Mouse (Mus musculus): ENCODE results near the gene Asb8.

Asb8 gene

DNA sequence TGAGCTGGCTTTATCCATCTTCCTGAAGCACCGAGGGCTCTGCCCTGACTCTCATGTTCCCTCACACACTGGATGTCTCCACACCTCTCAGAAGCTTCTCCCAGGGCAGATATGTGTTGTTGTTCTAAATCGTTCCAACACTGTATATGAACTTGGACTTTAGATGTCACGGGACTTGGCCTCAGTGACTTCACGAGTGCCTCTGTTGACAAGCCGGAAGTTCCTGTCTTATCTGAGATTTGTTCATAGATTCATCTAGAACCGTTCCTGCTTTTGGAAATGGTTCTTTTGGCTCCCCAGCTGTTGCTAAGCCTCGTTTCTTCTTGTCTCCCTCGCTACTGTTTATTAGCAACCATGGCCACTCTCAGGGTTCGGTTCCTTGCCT is 49.7 kb downstream of the Asb8 start:
- DNase-seq (ENCODE audit: extremely low spot score), result no peak

DNA sequence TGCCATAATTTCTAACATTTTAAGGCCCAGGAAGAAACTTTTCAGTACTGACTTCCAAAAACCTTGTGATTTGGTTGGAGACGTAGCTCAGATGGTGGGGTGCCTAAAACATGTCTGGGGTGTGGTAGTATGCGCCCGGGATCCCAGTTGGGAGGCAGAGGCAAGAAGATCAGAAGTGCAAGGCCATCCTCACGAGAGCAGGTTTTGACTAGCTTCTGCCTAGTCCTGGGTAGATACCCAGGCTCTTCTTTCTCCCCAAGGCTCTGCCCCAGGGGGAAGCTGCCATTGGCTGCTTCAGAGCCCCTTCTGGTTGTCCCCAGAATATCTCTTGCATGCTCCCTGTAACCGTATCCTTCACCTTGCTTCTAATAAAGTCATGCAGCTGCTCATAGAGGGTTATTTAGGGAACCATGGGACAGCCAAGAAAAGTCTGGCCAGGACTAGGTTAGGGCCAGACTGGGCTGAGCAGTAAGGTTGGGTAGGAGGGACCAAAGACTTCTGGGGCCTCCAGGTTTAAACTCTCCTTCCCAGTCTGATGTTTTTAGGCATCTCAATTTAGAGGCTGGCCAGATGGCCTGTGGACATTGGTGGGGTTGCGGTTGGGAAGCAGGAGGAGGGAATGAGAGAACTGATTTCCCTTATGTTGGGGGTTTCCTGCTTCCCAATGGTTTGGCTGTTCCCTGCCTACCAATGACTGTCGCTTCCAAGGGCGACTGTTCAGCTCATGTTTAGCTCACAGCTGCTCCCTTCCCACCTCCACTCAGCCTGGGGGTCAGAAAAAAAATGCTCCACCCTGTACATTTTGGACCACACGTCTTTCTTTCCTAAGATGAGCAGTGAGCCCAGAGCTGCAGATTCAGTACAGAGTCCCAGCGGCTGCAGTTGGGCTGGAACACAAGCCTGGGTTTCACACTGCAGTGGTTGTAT is 50.3 kb downstream of the Asb8 start:
- no peak for DNase-seq (ENCODE audit: extremely low spot score)

DNA sequence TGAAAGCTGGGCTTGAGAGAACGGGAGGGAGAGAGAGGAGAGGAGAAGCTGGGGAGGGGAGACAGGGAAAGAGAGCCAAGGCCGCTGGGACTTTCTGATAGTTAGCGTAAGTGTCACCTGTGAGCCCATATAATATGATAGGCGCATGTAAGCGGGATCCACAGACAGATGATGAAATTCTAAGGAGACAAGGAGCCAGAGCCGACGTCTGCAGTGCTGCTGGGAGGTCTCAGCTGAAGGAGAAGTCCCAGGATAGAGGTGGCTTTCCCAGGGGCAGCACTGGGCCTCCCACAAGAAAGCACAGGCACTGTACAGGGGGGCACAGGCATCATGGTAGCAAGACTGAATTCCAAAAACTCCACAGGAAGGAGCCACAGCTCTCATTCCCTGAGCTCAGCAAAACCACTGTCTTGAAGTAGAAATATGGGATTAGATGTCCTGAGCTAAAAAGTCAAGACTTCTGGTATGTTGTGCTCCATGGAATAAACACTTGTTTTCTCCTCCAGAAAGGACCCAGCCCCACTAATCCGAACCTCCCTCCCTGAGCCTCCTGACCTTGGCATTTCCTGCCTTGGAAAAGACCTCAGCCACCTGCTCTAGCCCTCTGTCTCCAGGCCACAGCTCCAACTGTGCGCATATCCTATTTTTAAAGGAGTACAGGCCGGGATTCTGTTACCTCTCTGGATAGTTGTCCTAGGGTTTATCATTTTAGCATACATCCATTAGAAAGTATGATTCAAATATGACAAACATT is 51.1 kb downstream of the Asb8 start:
- DNase-seq (ENCODE audit: extremely low spot score), result no peak

DNA sequence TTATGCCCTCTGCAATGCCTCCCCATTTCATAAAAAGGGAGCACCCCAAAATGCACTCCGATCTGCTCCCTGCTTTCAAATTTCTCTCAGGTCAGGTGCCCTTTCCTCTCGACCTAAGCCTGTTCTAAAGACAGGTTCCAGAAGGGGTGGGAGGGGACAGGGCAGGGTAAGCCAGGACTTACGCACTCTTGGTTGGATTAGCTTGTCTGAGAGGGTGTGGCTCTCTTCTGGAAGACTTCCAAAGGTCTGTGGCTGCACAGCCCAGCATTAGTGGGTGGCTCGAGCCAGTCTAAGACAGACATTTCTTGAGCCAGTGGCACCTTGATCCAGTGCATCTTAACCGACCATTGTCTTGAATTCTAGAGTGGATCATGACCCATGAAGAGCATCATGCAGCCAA is 53.6 kb downstream of the Asb8 start:
- DNase-seq (ENCODE audit: extremely low spot score), result no peak

DNA sequence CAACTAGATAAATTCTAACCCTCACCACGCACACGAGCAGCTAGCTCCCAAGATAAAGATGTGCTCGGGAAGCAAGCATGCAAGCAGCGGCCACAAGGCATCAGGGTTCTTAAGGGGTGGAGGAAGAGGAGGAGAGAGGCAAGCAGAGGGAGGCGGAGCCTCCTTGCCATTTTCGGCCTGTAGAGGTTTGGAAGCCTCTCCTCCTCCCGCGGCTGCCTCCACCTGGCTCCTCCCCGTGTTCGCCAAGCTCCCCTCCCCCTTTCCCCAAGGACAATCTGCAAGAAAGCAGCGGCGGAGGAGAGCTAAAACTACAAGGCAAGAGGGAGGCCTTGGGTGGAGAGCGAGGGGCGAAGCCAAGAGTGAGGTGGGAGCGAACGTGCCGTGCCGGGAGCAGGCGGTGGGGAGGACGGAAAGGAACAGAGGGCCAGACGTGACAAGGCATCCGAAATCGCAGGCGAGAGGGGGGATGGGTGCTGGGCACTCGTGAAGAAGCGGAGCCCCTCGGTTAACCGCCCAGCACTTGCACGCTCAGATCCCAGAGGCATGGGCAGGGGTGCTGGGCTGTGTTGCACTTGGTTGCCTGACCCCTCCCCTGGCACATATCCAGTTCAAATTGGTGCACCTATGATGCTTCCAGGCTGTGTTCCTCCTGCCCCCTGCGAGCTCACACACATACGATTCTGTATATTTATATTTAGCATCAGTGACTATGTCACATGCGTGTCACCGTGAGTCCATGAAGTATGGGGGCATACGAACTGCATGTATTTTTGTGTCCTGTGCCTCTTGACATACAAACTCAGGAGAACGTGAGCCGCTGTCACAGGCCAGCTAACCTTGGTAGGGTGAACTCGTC is 56.9 kb downstream of the Asb8 start:
- DNase-seq (ENCODE audit: extremely low spot score), result peak; percentile 89

DNA sequence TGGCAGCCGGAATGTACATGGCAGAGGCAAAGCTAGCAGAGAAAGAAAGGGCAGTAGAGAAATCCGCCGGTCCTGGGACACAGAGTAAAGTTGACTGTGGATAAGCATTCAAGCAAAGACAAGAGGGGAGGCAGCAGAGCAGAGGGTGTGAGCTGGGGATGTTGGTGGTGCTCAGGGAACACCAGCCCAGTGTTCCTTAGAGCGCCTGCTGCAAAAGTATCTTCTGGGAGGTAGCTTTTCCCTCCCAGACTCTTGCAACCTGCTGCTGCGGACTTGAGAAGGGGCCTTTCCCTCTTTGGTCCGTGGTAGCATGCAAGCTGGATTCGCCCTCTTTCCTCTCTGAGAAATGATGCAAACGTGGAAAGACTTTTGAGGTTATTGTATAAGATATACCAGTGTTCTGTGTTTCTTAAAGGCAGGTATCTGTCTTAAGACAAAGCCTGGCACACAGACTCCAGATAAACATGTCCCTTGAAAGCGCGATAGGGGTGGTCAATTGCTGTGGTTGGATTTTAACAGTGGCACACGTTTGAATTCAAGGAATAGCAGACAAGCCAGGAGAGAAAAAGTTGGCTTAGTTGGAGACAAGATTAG is 57.6 kb downstream of the Asb8 start:
- no peak for DNase-seq (ENCODE audit: extremely low spot score)

DNA sequence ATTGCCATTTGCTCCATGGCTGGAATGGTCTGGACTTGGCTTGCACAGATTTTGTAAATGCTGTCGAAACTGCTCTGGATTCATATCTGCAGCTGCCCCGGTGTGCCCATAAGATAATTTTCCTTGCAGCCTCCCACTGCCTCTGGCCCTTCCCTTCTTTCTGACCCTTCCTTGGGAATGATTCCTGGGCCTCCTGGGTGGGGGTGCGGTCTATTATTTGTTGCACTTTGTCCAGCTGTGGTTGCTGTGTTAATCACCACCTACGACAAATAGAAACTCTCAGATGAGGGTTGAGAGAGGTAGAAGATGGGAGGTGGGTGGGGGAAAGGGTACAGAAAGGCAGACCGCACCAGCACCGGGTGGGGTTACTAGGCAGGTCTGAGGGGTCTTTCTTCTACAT is 58.2 kb downstream of the Asb8 start:
- DNase-seq (ENCODE audit: extremely low spot score), result no peak

DNA sequence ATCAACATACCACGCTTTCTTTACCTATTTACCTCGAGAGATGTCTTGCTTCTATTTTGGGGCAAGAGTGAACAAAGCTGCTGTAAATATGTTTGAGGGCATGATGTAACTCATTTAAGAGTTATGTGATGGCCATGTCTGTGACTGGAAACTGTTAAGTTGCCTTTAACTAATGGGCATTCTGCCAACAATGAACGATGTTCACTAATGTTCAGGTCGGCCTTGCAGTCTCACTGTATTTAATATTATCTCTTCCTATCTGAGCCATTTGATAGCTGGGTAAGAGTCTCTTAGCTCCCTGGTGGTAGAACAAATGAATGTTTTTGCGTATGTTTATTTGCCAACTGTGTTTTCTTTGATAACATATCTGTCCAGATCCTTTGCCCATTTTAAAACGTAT is 58.9 kb downstream of the Asb8 start:
- no peak for DNase-seq (ENCODE audit: extremely low spot score)

DNA sequence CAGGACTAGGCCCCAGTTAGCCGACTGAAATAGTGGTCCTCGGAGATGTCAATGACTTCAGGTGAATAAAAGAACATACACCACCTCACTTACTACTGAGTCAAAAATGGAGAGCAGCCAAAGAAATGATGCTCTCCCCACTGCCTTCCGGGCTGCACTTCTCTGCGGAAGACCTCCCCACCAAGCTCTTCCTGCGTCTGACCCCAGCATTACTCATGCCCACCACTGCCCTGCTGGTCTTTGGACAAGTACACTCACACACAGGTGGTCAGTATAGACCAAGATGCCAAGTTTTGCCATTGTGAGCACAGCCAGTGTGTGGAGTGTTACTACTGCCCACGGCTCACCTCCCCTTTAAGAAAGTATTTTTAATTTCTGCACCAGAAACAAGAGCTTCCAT is 63.0 kb downstream of the Asb8 start:
- no peak for DNase-seq (ENCODE audit: extremely low spot score)

DNA sequence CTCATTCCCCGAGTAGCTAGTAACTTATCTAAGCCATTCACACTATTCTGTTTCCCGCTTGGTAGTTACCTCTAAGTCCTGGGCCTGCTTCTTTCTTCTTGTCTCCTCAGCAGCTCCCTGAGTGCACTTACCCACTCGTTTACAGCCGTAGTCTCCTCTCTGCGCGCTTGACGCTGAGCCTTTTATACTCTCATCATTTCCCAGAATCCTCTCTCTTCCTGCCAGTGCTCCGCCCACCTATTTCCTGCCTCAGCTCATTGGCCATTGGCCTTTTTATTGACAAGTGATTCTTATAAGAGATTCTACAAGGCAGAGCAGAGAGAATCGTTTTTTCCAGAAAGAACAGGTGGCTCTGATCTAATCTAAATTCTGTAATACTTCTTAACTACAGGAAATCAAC is 66.9 kb downstream of the Asb8 start:
- DNase-seq (ENCODE audit: extremely low spot score), result no peak

DNA sequence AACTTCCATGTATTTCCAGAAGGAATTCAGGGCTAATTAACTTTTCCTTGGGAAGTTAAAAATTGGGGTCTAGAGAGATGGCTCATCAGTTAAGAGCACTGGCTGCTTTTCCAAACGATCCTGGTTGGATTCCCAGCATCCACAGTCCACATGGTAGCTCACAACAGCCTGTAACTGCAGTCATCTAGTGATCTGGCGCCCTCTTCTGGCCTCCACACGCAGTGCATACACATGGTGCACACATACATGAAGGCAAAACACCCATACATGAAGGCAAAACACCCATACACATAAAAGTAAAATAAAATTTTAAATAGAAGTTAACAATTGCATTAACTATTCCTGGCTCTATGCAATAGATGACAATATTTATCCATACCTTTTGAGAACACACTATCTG is 68.5 kb downstream of the Asb8 start:
- no peak for DNase-seq (ENCODE audit: extremely low spot score)

DNA sequence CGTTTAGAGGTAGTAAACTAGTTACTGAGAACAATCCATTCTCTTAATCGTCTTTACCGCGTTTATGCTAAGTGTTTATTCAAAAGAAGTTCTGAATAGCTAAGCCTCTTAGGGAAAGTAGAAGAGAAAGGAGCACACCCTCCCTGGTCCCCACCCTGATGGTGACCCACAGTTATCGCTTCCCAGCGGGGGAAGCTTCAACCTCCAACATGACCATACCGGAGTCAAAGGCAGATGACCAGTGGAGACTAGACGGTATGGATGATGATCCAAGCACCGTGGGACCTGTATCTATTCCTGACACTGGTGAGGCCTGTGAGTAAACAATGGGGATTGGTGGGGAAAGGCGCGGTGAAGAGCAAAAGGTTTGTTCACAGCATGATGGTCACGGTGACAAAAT is 70.5 kb downstream of the Asb8 start:
- DNase-seq (ENCODE audit: extremely low spot score), result no peak

DNA sequence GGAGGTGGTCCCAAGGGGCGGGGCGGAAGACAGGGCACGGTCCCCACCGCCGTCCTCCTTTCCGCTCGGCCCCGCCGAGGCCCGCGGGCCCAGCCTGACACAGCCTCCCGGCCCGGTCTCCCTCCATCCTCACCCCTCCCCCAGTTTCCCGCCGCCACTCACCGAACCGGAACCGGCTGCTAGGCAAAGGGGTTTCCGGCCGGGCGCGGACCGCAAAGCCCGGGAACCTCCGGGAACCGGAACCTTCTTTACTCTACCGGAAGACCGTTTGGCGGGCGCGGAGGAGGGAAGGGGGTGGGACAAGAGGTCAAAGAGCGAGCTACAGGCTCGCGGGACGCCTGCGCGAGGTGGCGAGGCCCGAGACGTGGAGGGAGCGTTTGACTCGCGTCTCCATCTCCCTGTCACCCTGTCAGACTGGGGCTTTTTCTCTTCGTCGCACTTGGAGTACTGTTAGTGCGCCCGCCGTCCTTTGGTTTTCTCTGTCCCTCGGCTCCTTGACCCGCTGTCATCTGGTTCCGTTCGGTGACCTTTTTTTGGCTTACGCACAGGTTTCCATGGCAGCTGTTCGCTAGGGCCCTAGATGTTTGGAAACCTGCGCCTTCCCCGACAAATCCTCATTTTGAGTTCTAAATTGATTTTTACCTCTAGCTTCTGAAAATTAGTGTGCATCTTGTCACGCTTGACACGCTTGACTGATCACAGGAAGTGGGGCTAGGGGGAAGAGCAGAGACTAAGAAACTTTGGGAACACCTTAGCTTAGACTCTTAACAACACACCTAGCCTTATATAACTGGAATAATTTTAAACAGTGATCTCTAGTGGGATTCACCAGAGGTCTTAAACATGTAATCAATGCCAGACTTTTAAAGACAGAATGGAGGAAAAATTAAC is 72.1 kb downstream of the Asb8 start, which contains the start of gene Senp1:
Gene Senp1, minus strand, starts transcription at position 624 of the 891 bp plus-strand sequence.
- peak; percentile 93 for DNase-seq (ENCODE audit: extremely low spot score)

DNA sequence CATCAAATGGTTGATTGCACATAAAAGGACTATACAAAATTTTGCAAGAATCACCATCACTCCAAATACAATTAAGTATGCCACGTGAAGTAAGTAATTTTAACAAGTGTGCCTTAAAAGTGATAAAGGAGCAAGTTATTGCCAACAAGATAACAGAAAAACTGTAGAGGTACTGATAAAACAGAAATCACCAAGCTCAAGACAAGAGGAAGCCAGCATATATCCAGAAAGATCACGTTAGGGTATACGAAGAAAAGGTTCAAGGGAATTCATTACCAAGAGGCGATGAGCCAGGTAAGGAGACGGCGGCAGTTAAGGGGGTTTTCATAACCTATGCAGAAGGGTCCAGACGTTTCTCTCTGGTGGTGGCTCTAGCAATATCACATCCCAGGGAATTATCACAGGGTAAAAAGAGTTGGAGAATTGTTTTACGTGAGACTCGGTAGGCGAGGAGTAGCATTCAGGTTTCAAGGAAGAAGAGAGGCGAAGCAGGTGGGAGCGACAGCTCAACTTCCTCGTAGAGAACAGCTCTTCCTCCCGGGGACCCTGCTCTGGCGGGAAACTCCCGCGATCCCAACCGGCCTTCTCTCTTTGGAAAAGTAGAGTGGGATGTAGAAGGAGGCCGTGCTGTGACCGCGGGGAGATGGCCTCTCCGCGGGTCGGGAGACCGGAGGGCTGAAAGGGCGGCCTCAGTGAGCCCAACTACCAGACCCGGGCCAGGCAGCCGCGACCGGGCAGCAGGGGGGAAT is 72.9 kb downstream of the Asb8 start, which contains the start of gene Pfkm:
Gene Pfkm, plus strand, starts transcription at position 218 of the 749 bp plus-strand sequence.
- no peak for DNase-seq (ENCODE audit: extremely low spot score)

DNA sequence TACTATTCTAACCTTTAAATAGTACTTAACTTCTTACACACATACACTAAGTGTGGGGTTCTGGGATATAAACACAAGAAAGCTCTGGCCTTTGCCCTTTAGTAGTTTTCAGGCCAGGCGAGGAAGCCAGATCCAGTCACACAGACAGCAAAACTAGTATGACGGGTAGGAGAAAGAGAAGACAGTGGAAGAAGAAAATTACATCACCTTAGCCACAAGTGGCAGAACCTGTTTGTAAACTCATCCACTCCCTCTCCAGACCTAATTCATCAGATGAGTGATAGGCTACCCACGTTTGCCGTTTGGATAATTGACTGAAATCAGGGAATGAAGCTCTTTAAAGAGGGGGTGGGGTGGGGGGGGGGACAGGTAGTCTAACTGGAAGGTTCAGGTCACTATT is 73.6 kb downstream of the Asb8 start:
- DNase-seq (ENCODE audit: extremely low spot score), result no peak

DNA sequence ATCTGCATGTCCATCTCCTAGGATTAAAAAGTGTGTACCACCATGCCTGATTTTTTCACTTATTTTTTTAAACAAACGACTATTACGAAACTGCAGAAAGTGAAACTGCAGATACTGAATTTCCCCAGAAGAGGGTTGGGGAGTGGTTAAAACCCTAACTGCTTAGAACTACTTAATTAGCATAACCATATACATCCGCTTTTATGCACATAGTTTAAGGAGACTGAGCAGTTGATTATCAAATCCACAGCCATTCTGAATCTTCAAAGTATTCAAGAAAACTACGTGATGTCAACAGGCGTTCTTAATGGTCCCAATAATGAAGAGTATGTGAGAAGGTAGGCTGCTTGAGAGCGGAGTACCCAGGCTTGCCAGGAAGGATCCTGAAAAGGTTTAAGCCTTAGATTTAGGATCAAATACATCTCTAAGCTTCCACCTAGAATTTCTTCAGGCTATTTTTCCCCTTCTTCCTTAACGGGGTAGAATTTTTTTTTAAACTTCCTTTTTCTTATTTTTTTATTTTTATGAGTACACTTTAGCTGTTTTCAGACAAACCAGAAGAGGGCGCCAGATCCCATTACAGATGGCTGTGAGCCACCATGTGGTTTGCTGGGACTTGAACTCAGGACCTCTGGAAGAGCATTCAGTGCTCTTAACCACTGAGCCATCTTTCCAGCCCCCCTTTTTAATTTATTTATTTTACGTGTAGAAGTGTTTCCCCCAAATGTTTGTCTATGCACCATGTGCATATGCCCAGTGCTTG is 75.8 kb downstream of the Asb8 start:
- peak; percentile 20 for DNase-seq (ENCODE audit: extremely low spot score)

DNA sequence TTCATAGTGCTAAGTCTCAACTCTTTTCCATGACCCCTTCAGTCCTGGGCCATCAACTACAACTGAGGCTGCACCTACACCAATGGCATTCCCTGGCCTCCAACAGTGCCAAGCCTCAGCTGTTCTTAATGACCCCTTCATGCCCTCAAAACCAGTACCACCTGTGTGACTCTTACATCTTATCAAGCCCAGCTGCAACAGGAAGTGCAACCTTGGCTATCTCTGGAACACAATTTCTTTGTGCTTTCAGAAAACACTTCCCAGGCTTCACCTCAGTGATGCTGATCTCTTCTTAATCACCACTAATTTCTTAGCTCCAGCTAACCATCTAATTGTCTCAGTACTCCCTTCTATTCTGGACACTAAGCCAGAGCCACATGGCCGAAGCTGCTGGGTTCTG is 76.5 kb downstream of the Asb8 start:
- DNase-seq (ENCODE audit: extremely low spot score), result no peak

Data from embryo, embryonic 9.5 days (tissue).